Mouse (Mus musculus) megakaryocyte, embryonic 14.5 days (primary cell): ENCODE data around the gene Pip4k2b.

Experiments
- FLI1 ChIP-seq: IDR thresholded peaks from 2 replicates; pipeline ENCODE4 v1.6.1; 2012; ENCODE audit warnings: low read length, inconsistent platforms, mixed read lengths
- GATA1 ChIP-seq: IDR thresholded peaks from 3 replicates; pipeline ENCODE4 v1.6.1; 2012; ENCODE audit warnings: mixed read lengths, low read length, inconsistent platforms, borderline replicate concordance

DNA sequence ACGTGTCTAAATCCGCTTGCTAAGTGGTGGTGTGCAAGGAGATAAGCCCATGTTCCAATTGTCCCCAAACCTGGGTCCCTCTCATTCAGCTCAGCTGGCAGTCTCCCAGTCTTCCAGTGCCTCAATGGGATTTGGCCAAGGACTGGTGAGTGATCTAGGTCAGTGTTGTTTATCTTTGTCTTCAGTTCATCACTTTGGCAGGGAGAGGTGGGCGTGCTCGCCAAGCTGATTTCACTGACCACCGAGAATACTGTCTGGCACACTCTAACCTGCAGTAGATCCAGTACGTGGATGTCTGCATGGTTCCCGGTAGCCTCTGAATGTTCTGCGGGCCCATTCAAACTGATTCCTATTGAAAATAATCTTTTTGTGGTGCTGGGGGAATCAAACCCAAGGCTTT, 30.6 kb downstream of the Pip4k2b start:
- no peak for TF ChIP-seq GATA1
- no peak for TF ChIP-seq FLI1
